Mouse (Mus musculus) olfactory bulb, adult 2 months (tissue): ENCODE measurements at regions not wholly inside any gene's neighbourhood (a gene's known extent, or its start where the extent isn't known, plus 50 kb on each side); places are given as distances from the start of the nearest gene placed in this dataset.

ENCODE experiments used
- CTCF ChIP-seq: fragments of 200-500 bp; IDR thresholded peaks from 2 replicates; pipeline ENCODE4 v1.5.1; 2012; ENCODE audit warnings: low read depth, mild to moderate bottlenecking, low read length, moderate library complexity; ENCODE audit not compliant: insufficient read depth
- POLR2A ChIP-seq: fragments of 200-500 bp; IDR thresholded peaks from 2 replicates; pipeline ENCODE4 v1.6.1; 2012; ENCODE audit warnings: mild to moderate bottlenecking, low read depth, low read length, moderate library complexity; ENCODE audit not compliant: insufficient read depth

GRCm38 (mm10) chr10:98372561-98372960, 541.6 kb upstream of the Atp2b1 start:
- no peak for TF ChIP-seq CTCF
- no peak for TF ChIP-seq POLR2A
